Mouse (Mus musculus): ENCODE results near the gene Bnc1. TPM values are rescaled to one million over a fixed set of nuclear protein-coding genes. Genes with fewer than 3 reads are reported as not detected.
A peak's percentile ranks its signal among the peaks of the same experiment; 100 is the strongest.

The Bnc1 gene
- polyA plus RNA-seq, 1 experiment from 2014 or later = 0.93 TPM

GRCm38 (mm10) chr7:81999816-82000215 lies 7.7 kb upstream of the Bnc1 start:
- Histone ChIP-seq H3K27me3 (ENCODE audit: insufficient read depth, poor library complexity, severe bottlenecking) (peaks cover 27% of the 10 kb centered on the region), H3K36me3 (no peaks in the 10 kb centered on the region), H3K4me3 (no peak overlapping the region), H3K9me3 (no peaks in the 10 kb centered on the region), H3K27ac (no peak overlapping the region), H3K4me1 (replicated peaks) (peaks cover 7% of the 10 kb centered on the region; the same call in 1 of the 2 replicates)
- WGBS = 69% methylated on average over 2 of the region's 2 CpGs
- DNase-seq (ENCODE audit: low spot score) = no peak

- Histone ChIP-seq H3K27me3 (ENCODE audit: insufficient read depth, poor library complexity, severe bottlenecking) (peaks cover 31% of the 10 kb centered on the region), H3K27ac (no peak overlapping the region), H3K4me1 (replicated peaks) (peaks cover 7% of the 10 kb centered on the region; the same call in 1 of the 2 replicates), H3K4me3 (no peak overlapping the region), H3K36me3 (no peaks in the 10 kb centered on the region), H3K9me3 (no peaks in the 10 kb centered on the region)
- no peak for DNase-seq (ENCODE audit: low spot score)
- 78% methylated on average over 7 of the region's 7 CpGs for WGBS
Observed at GRCm38 (mm10) chr7:81999372-81999771, 7.3 kb upstream of the Bnc1 start.

- Histone ChIP-seq H3K9me3 (no peaks in the 10 kb centered on the region), H3K4me1 (replicated peaks) (peaks cover 27% of the 10 kb centered on the region), H3K4me3 (no peak overlapping the region), H3K27me3 (ENCODE audit: insufficient read depth, poor library complexity, severe bottlenecking) (peaks cover 65% of the 10 kb centered on the region), H3K36me3 (no peaks in the 10 kb centered on the region), H3K27ac (no peak overlapping the region)
- no peak for DNase-seq (ENCODE audit: low spot score)
- 20% methylated on average over 9 of the region's 9 CpGs for WGBS
Observed at GRCm38 (mm10) chr7:81995975-81996374, 3.9 kb upstream of the Bnc1 start.

- peaks cover 28% of the 10 kb centered on the region for H3K4me1 ChIP-seq (replicated peaks)
- H3K36me3 ChIP-seq = no peaks in the 10 kb centered on the region
- H3K27ac ChIP-seq = no peak overlapping the region
- 85% methylated on average over 6 of the region's 6 CpGs for WGBS
- H3K4me3 ChIP-seq = no peak overlapping the region
- no peaks in the 10 kb centered on the region for H3K9me3 ChIP-seq
- DNase-seq (ENCODE audit: low spot score) = no peak
- peaks cover 74% of the 10 kb centered on the region for H3K27me3 ChIP-seq (ENCODE audit: insufficient read depth, poor library complexity, severe bottlenecking)
Observed at GRCm38 (mm10) chr7:81995126-81995525, 3.0 kb upstream of the Bnc1 start.

GRCm38 (mm10) chr7:81993140-81993539 lies 1.0 kb upstream of the Bnc1 start:
- WGBS = 29% methylated on average over 7 of the region's 7 CpGs
- no peaks in the 10 kb centered on the region for H3K36me3 ChIP-seq
- H3K4me1 ChIP-seq (replicated peaks) = peaks cover 28% of the 10 kb centered on the region
- no peak overlapping the region; the same call in 1 of the 2 replicates for H3K4me3 ChIP-seq
- H3K27ac ChIP-seq = no peak overlapping the region
- H3K9me3 ChIP-seq = no peaks in the 10 kb centered on the region
- peaks cover 93% of the 10 kb centered on the region for H3K27me3 ChIP-seq (ENCODE audit: insufficient read depth, poor library complexity, severe bottlenecking)
- DNase-seq (ENCODE audit: low spot score) = no peak

DNA sequence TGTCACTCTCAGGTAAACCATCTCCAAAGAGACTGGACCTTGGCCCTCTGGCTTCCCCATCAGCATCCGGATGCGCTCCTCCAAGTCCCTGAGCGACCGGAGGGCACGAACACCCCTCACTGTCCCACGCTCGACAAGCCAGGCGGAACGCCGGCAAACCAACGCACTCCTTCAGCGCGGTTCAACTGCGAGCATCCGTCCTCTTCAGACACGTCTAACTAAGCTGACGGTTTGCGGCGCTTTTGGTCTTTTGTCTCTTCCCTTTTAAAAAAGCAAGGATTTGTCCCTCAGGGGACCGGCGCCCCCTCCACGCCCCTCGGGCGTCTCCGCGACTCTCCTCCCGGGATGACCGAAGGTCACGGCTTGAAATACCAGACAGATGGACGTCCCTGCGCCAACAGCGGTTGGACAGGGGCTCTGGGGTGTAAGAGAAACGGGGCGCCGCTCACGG lies 456 bp downstream of the Bnc1 start:
- under 1% methylated on average over 36 of the region's 36 CpGs for WGBS
- peak; percentile 46 for DNase-seq (ENCODE audit: low spot score)
- H3K9me3 ChIP-seq = no peaks in the 10 kb centered on the region
- H3K27ac ChIP-seq = peak overlapping the region; percentile 64; the same call in 1 of the 2 replicates
- H3K27me3 ChIP-seq (ENCODE audit: insufficient read depth, poor library complexity, severe bottlenecking) = peaks cover 91% of the 10 kb centered on the region
- H3K4me1 ChIP-seq (replicated peaks) = peaks cover 28% of the 10 kb centered on the region
- peak overlapping the region; percentile 64 for H3K4me3 ChIP-seq
- no peaks in the 10 kb centered on the region for H3K36me3 ChIP-seq

- H3K36me3 ChIP-seq = no peaks in the 10 kb centered on the region
- peaks cover 25% of the 10 kb centered on the region for H3K4me1 ChIP-seq (replicated peaks)
- H3K27me3 ChIP-seq (ENCODE audit: insufficient read depth, poor library complexity, severe bottlenecking) = peaks cover 86% of the 10 kb centered on the region
- WGBS = 7% methylated on average over 12 of the region's 12 CpGs
- H3K9me3 ChIP-seq = no peaks in the 10 kb centered on the region
- no peak overlapping the region for H3K27ac ChIP-seq
- H3K4me3 ChIP-seq = peak overlapping the region; percentile 64
- DNase-seq (ENCODE audit: low spot score) = peak; percentile 24
Observed at GRCm38 (mm10) chr7:81991116-81991515, 976 bp downstream of the Bnc1 start.

DNA sequence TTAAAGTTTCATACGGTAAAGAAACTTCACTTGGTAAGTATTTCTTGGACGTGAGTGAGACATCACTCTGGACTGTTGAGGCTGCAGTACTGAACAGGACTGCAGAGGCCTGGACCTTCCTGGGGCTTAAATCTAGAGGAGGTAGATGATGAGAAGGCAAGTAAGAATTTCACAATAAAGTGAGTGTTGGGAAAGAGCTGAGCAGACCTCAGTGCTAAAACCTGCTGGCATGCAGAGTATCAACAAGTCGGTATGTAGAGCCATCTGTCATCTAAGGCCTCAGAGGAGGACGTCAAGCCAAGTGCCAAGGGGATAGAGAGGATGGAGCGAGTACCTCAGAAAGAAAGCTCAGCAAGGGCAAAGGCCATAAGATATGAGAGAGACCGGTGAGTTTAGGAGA lies 8.4 kb downstream of the Bnc1 start:
- no peaks in the 10 kb centered on the region for H3K4me1 ChIP-seq (replicated peaks)
- H3K36me3 ChIP-seq = no peaks in the 10 kb centered on the region
- 80% methylated on average over 6 of the region's 6 CpGs for WGBS
- no peaks in the 10 kb centered on the region for H3K9me3 ChIP-seq
- DNase-seq (ENCODE audit: low spot score) = no peak
- peaks cover 11% of the 10 kb centered on the region for H3K27me3 ChIP-seq (ENCODE audit: insufficient read depth, poor library complexity, severe bottlenecking)
- no peak overlapping the region for H3K4me3 ChIP-seq
- no peak overlapping the region for H3K27ac ChIP-seq

GRCm38 (mm10) chr7:81978304-81978703 lies 13.8 kb downstream of the Bnc1 start:
- H3K36me3 ChIP-seq = no peaks in the 10 kb centered on the region
- H3K27ac ChIP-seq = no peak overlapping the region
- DNase-seq (ENCODE audit: low spot score) = no peak
- no peaks in the 10 kb centered on the region for H3K4me1 ChIP-seq (replicated peaks)
- H3K9me3 ChIP-seq = no peaks in the 10 kb centered on the region
- H3K4me3 ChIP-seq = no peak overlapping the region
- 85% methylated on average over 8 of the region's 8 CpGs for WGBS
- H3K27me3 ChIP-seq (ENCODE audit: insufficient read depth, poor library complexity, severe bottlenecking) = no peaks in the 10 kb centered on the region; the same call in 1 of the 2 replicates

GRCm38 (mm10) chr7:81974616-81975015 lies 17.5 kb downstream of the Bnc1 start:
- 88% methylated on average over 10 of the region's 10 CpGs for WGBS

GRCm38 (mm10) chr7:81973939-81974338 lies 18.2 kb downstream of the Bnc1 start:
- WGBS = 92% methylated on average over 12 of the region's 12 CpGs
- no peak overlapping the region for H3K4me3 ChIP-seq
- DNase-seq (ENCODE audit: low spot score) = no peak
- no peaks in the 10 kb centered on the region for H3K9me3 ChIP-seq
- no peaks in the 10 kb centered on the region for H3K36me3 ChIP-seq
- H3K4me1 ChIP-seq (replicated peaks) = no peaks in the 10 kb centered on the region
- no peaks in the 10 kb centered on the region; the same call in 1 of the 2 replicates for H3K27me3 ChIP-seq (ENCODE audit: insufficient read depth, poor library complexity, severe bottlenecking)
- no peak overlapping the region for H3K27ac ChIP-seq

More at GRCm38 (mm10) chr7:81974616-81975015, 17.5 kb downstream of the Bnc1 start:
- Histone ChIP-seq H3K36me3 (no peaks in the 10 kb centered on the region), H3K4me1 (replicated peaks) (no peaks in the 10 kb centered on the region), H3K27me3 (ENCODE audit: insufficient read depth, poor library complexity, severe bottlenecking) (no peaks in the 10 kb centered on the region; the same call in 1 of the 2 replicates), H3K9me3 (no peaks in the 10 kb centered on the region), H3K27ac (no peak overlapping the region), H3K4me3 (no peak overlapping the region)
- DNase-seq (ENCODE audit: low spot score) = no peak

GRCm38 (mm10) chr7:81973339-81973738 lies 18.8 kb downstream of the Bnc1 start:
- no peaks in the 10 kb centered on the region for H3K9me3 ChIP-seq
- H3K4me3 ChIP-seq = no peak overlapping the region
- H3K27ac ChIP-seq = no peak overlapping the region
- no peaks in the 10 kb centered on the region; the same call in 1 of the 2 replicates for H3K27me3 ChIP-seq (ENCODE audit: insufficient read depth, poor library complexity, severe bottlenecking)
- no peaks in the 10 kb centered on the region for H3K4me1 ChIP-seq (replicated peaks)
- DNase-seq (ENCODE audit: low spot score) = no peak
- no peaks in the 10 kb centered on the region for H3K36me3 ChIP-seq
- 95% methylated on average over 5 of the region's 5 CpGs for WGBS

- no peaks in the 10 kb centered on the region for H3K27me3 ChIP-seq (ENCODE audit: insufficient read depth, poor library complexity, severe bottlenecking)
- H3K4me1 ChIP-seq (replicated peaks) = no peaks in the 10 kb centered on the region
- H3K4me3 ChIP-seq = no peak overlapping the region
- H3K9me3 ChIP-seq = no peaks in the 10 kb centered on the region
- 89% methylated on average over 6 of the region's 6 CpGs for WGBS
- H3K36me3 ChIP-seq = no peaks in the 10 kb centered on the region
- DNase-seq (ENCODE audit: low spot score) = no peak
- no peak overlapping the region for H3K27ac ChIP-seq
Observed at GRCm38 (mm10) chr7:81968975-81969374, 23.1 kb downstream of the Bnc1 start.

- H3K27ac ChIP-seq = no peak overlapping the region
- no peak overlapping the region for H3K4me3 ChIP-seq
- H3K36me3 ChIP-seq = no peaks in the 10 kb centered on the region
- no peak for DNase-seq (ENCODE audit: low spot score)
- 87% methylated on average over 4 of the region's 4 CpGs for WGBS
- H3K27me3 ChIP-seq (ENCODE audit: insufficient read depth, poor library complexity, severe bottlenecking) = no peaks in the 10 kb centered on the region
- H3K4me1 ChIP-seq (replicated peaks) = no peaks in the 10 kb centered on the region
- H3K9me3 ChIP-seq = no peaks in the 10 kb centered on the region
Observed at GRCm38 (mm10) chr7:81968451-81968850, 23.6 kb downstream of the Bnc1 start.

Data from hindbrain, embryonic 10.5 days (tissue).